Mouse (Mus musculus) embryo, embryonic 11 days (tissue): ENCODE results near the gene Gm17617.
"Not testable (repeated sequence)": the region's sequence is repeated elsewhere in the genome, so short reads cannot be mapped to it uniquely, and the experiment has no call there.

ENCODE experiments used
- DNase-seq: peaks from one replicate; pipeline ENCODE4 v3.0.0-alpha.2; 2015

The Gm17617 gene

GRCm38 (mm10) chr13:55114375-55114774, 19.0 kb downstream of the Gm17617 start:
- DNase-seq: no peak

GRCm38 (mm10) chr13:55107694-55108093, 25.7 kb downstream of the Gm17617 start:
- DNase-seq: no peak

GRCm38 (mm10) chr13:55107116-55107515, 26.2 kb downstream of the Gm17617 start:
- no peak for DNase-seq

- DNase-seq: peak; percentile 5
Measured at GRCm38 (mm10) chr13:55105953-55106691, 27.2 kb downstream of the Gm17617 start.

GRCm38 (mm10) chr13:55105045-55105952, 28.0 kb downstream of the Gm17617 start, which contains the start of gene Zfp346:
Gene Zfp346, plus strand, starts transcription at chr13:55105311.
- peak; percentile 99 for DNase-seq

- no peak for DNase-seq
Measured at GRCm38 (mm10) chr13:55103351-55103750, 30.0 kb downstream of the Gm17617 start.

- DNase-seq: no peak
Measured at GRCm38 (mm10) chr13:55102366-55102765, 31.0 kb downstream of the Gm17617 start.

- DNase-seq: no peak
Measured at GRCm38 (mm10) chr13:55101627-55102026, 31.7 kb downstream of the Gm17617 start.

- DNase-seq: peak; percentile 96
Measured at GRCm38 (mm10) chr13:55099726-55100478, 33.4 kb downstream of the Gm17617 start, which contains the start of gene Uimc1. Gene Uimc1, minus strand, starts transcription at chr13:55100300.

- peak; percentile 47 for DNase-seq
Measured at GRCm38 (mm10) chr13:55099066-55099725, 34.2 kb downstream of the Gm17617 start.

- DNase-seq: not testable (repeated sequence)
Measured at GRCm38 (mm10) chr13:55097841-55098240, 35.5 kb downstream of the Gm17617 start.

GRCm38 (mm10) chr13:55092588-55092987, 40.8 kb downstream of the Gm17617 start:
- no peak for DNase-seq
